Mouse (Mus musculus) thymus, postnatal 10 days (tissue): ENCODE data around the gene Eif5.
A peak's percentile ranks its signal among the peaks of the same experiment; 100 is the strongest.
"Not testable (repeated sequence)": the region's sequence is repeated elsewhere in the genome, so short reads cannot be mapped to it uniquely, and the experiment has no call there.

Experiments used
- DNase-seq, 2 experiments: peaks; one replicate each; pipeline ENCODE4 v3.0.0; 2021; ENCODE audit warnings: low spot score in 2 of 2

Gene Eif5

DNA sequence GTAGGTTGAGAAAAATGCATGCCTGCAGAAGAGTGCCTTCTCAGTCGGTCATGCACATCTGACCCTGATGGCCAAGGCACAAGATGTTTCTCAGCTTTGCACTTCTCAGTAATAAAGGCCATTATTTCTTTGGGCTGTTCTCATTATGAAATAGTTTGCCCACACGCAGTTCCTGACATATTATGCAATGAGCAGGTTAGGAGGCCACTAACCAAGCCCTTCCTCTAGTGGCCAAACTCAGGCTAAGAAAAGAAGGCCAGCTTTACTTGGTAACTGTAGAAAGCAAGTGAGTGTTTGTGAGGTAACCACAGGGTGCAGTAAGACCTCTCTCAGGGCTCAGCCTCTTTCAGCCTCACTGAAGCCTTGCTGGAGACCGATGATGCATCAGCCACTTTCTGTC, 12.9 kb upstream of the Eif5 start:
- DNase-seq = no peak

- no peak for DNase-seq
These were observed 10.1 kb upstream of the Eif5 start for GRCm38 (mm10) chr12:111527643-111528281.

- DNase-seq = no peak
These were observed 8.6 kb upstream of the Eif5 start for GRCm38 (mm10) chr12:111529192-111529591.

DNA sequence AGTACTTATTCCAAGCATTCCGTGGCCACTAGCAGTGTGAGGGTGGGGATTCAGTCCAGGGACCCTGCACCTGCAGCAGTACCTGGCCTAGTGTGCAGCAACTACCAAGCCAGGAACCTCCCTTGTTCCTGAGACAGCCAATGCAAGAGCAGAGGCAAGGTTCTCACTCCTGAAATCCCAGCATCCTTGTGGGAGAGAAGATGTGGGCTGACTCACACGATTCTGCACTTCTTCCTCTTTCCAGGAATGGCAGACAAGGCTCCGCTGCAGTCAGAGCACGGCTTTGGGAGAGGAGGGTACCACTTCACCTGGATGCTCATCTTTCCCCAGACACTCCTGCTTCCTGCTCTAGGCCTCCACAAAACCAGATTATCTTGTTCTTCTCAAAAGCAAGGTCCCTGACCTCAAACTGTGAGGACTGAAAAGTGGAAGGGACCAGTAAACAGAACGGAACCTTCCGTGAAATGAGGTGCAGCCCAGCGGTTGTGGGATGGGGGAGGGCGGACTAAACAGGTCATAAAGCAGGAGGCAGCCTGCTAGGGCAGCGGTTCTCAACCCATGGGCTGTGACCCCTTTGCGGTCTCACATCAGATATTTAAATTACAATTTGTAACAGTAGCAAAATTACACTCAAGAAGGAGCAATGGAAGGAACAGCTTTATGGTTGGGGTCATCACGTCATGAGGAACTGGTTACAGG, 4.6 kb upstream of the Eif5 start:
- no peak for DNase-seq

DNA sequence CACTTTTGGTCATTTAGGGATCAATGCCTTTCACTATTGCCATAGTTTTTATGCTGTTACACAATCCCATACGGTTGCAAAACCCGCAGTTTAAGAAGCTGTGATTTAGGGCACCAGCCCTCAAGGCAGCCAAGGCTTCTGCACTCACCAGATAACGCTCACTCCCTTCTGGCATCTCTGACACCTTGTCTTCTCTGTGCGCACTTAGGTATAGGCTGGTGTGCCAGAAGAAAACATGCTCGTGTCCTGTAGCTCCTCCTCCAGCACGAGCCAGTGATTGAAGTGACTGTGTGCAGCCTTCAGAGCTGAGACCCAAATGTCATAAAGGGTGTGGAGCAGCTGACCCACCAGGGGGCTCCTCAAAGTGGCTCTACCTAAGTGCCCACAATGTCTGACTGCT, 2.5 kb upstream of the Eif5 start:
- DNase-seq = no peak

GRCm38 (mm10) chr12:111535762-111536161, 2.1 kb upstream of the Eif5 start:
- no peak for DNase-seq

GRCm38 (mm10) chr12:111536746-111537145, 1.1 kb upstream of the Eif5 start:
- DNase-seq = no peak

DNA sequence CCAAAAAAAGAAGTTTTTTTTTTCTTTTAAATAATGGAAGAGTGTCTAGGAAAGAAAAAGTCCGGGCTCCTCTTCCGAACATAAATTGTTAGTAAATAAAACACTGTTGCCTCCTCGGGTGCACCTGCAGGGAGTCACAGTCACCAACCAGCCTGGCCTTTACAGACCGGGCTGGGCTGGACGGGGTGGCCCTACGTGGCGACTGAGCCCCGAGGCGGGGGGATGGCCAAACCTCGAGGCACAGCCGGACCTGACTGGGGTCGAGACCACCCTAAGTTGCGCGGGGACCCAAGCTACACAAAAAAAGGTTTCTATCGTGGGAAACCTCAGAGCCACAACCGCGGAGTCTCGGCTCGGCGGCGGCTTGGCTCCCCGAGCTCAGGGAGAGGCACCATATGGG, 475 bp upstream of the Eif5 start:
- DNase-seq = peak in 1 of 2 experiments; percentile 39

GRCm38 (mm10) chr12:111538292-111539040, 650 bp downstream of the Eif5 start:
- peak; percentile 57 to 73 for DNase-seq

DNA sequence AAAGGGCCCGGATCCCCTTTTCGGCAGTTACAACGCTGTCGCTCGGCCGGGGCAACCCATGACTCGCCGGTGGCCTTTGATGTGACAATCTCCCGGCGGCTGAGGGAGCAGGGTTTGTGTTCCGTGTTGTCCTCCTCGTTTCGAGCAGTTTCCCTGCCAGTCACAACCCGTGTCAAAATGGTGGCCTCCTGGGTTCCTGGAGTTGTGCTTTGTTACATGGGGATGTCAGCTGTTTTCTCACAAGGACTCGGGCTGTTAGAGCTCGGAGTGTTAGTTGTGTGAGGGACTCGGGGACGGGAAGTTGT, 1.2 kb downstream of the Eif5 start:
- peak in 1 of 2 experiments; percentile 43 for DNase-seq

- no peak for DNase-seq
These were observed 9.3 kb downstream of the Eif5 start for GRCm38 (mm10) chr12:111547070-111547469.

- no peak for DNase-seq
These were observed 10.9 kb downstream of the Eif5 start for GRCm38 (mm10) chr12:111548555-111549289.

DNA sequence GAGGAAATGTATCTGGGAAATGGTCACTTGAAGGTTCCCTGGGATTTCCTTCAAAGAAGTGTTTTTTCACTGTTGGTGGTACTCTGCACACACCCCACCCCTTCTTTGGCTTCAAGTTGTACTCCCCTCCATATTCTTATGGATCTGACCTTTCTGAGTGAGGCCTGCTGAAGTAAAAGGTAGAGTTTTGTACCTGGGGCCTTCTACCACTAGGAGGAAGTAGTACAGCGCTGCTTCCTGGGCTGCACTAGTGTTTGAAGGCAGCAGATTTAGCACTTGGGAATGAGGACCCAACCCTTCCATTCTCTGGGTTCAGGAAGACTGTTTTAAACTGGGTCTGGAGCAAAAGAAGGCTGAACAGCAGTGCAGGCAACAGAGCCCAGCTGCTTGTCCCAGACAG, 12.9 kb downstream of the Eif5 start:
- no peak for DNase-seq

GRCm38 (mm10) chr12:111552342-111552741, 14.5 kb downstream of the Eif5 start:
- DNase-seq = no peak

DNA sequence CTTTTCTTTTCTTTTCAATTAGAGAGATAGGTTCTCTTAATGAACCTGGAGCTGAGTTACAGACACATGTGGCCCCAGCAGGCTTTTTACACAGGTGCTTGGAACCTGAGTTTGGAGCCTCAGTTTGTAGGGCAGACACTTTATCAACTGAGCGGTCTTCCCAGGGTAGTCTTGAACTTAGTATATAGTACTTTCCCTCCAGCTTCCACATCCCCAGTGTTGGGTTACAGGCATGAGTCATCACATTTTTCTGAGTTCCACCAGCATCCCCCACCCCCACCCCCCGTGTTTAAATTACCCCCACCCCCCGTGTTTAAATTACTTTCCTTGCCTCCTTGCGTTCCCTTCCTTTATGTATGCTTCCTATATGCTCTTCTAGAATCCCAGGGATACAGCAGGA, 17.5 kb downstream of the Eif5 start:
- DNase-seq = no peak

DNA sequence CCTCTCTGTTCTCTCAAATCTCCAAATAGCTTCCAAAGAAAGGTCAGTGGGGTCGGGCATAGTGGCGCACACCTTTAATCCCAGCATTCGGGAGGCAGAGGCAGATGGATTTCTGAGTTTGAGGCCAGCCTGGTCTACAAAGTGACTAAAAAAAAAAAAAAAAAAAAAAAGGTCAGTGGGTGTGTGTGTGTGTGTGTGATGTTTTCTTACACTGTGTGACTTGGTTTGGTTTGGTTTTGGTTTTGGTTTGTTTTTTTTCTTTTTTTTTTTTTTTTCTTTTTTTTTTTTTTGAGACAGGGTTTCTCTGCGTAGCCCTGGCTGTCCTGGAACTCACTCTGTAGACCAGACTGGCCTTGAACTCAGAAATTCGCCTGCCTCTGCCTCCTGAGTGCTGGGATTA, 18.1 kb downstream of the Eif5 start:
- not testable (repeated sequence) for DNase-seq

GRCm38 (mm10) chr12:111557538-111557937, 19.7 kb downstream of the Eif5 start:
- no peak for DNase-seq

GRCm38 (mm10) chr12:111558655-111559054, 20.8 kb downstream of the Eif5 start:
- DNase-seq = no peak

DNA sequence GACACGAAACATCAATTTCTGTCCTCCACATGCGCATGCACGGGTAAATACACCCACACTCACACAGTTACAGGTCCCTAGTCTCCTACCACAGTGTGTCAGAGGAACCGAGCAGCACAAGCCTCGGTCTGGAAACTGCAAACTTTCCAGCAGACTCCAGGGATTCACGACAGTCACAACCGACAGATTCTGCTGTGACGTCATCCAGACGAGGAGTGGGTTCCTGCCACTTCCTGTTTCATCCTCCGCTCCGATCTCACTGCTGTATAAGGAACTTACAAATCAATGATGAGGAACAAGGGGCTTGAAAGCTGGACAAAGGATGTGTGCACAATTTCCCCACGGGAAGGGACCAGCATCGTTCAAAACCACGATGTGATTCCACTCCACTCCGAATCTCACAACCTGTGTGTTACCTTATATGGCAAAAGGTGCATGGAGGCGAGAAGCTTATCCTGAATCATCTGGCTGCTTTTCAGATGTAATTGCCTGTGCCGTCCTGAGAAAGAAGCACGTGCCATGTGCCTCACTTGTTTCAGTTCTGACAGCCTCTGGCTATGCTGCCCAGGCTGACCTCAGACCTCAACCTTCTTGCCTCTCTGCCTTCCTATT, 21.9 kb downstream of the Eif5 start:
- peak; percentile 13 to 60 for DNase-seq

- no peak for DNase-seq
These were observed 22.5 kb downstream of the Eif5 start for GRCm38 (mm10) chr12:111560286-111560685.

- DNase-seq = no peak
These were observed 24.5 kb downstream of the Eif5 start for GRCm38 (mm10) chr12:111562276-111562814.
